Mouse (Mus musculus): ENCODE data around the gene Wee2. TPM values are rescaled to one million over a fixed set of nuclear protein-coding genes. Genes with fewer than 3 reads are reported as not detected.
A peak's percentile ranks its signal among the peaks of the same experiment; 100 is the strongest.

Wee2 gene
- total and polyA plus RNA-seq, 2 experiments = not detected

GRCm38 (mm10) chr6:40423774-40424173 is 15.1 kb upstream of the Wee2 start:
- Histone ChIP-seq H3K36me3 (ENCODE audit: control insufficient read depth, insufficient read depth, low read length) (no peaks in the 10 kb centered on the region; the same call in 1 of the 2 replicates), H3K27ac (replicated peaks; ENCODE audit: insufficient read depth, low read depth, low read length) (no peak overlapping the region), H3K9ac (ENCODE audit: low read depth, low read length) (no peak overlapping the region), H3K4me3 (ENCODE audit: insufficient read depth, low read depth, low read length) (no peak overlapping the region), H3K4me1 (ENCODE audit: control insufficient read depth, insufficient read depth, low read length) (no peaks in the 10 kb centered on the region), H3K27me3 (ENCODE audit: control insufficient read depth, insufficient read depth, low read length) (no peaks in the 10 kb centered on the region), H3K79me2 (ENCODE audit: control insufficient read depth, insufficient read depth, low read length) (no peaks in the 10 kb centered on the region; the same call in 1 of the 2 replicates)
- peak; percentile 31 for DNase-seq (ENCODE audit: extremely low read depth, low read depth, low spot score)
- WGBS = 64% methylated on average over 1 of the region's 1 CpGs
- TF ChIP-seq POLR2A (IDR thresholded peaks at IDR 0.05; ENCODE audit: extremely low read depth, insufficient read depth, low read length) (no peak), CTCF (IDR thresholded peaks at IDR 0.05; ENCODE audit: low read depth, low read length) (peak; percentile 68)

- Histone ChIP-seq H3K36me3 (ENCODE audit: control insufficient read depth, insufficient read depth, low read length) (no peaks in the 10 kb centered on the region), H3K9ac (ENCODE audit: low read depth, low read length) (no peak overlapping the region), H3K4me1 (ENCODE audit: control insufficient read depth, insufficient read depth, low read length) (peaks cover 5% of the 10 kb centered on the region), H3K79me2 (ENCODE audit: control insufficient read depth, insufficient read depth, low read length) (no peaks in the 10 kb centered on the region; the same call in 1 of the 2 replicates), H3K27me3 (ENCODE audit: control insufficient read depth, insufficient read depth, low read length) (no peaks in the 10 kb centered on the region), H3K27ac (replicated peaks; ENCODE audit: insufficient read depth, low read depth, low read length) (no peak overlapping the region), H3K4me3 (ENCODE audit: insufficient read depth, low read depth, low read length) (no peak overlapping the region)
- TF ChIP-seq POLR2A (IDR thresholded peaks at IDR 0.05; ENCODE audit: extremely low read depth, insufficient read depth, low read length) (no peak), CTCF (IDR thresholded peaks at IDR 0.05; ENCODE audit: low read depth, low read length) (no peak)
- 91% methylated on average over 7 of the region's 7 CpGs for WGBS
- DNase-seq (ENCODE audit: extremely low read depth, low read depth, low spot score) = no peak
Observed at GRCm38 (mm10) chr6:40427441-40427840, 11.4 kb upstream of the Wee2 start.

GRCm38 (mm10) chr6:40428696-40429095 is 10.2 kb upstream of the Wee2 start:
- Histone ChIP-seq H3K4me1 (ENCODE audit: control insufficient read depth, insufficient read depth, low read length) (peaks cover 5% of the 10 kb centered on the region), H3K79me2 (ENCODE audit: control insufficient read depth, insufficient read depth, low read length) (no peaks in the 10 kb centered on the region; the same call in 1 of the 2 replicates), H3K27me3 (ENCODE audit: control insufficient read depth, insufficient read depth, low read length) (no peaks in the 10 kb centered on the region), H3K4me3 (ENCODE audit: insufficient read depth, low read depth, low read length) (no peak overlapping the region), H3K36me3 (ENCODE audit: control insufficient read depth, insufficient read depth, low read length) (no peaks in the 10 kb centered on the region), H3K27ac (replicated peaks; ENCODE audit: insufficient read depth, low read depth, low read length) (no peak overlapping the region), H3K9ac (ENCODE audit: low read depth, low read length) (no peak overlapping the region)
- 73% methylated on average over 3 of the region's 3 CpGs for WGBS
- TF ChIP-seq POLR2A (IDR thresholded peaks at IDR 0.05; ENCODE audit: extremely low read depth, insufficient read depth, low read length) = no peak
- no peak for TF ChIP-seq CTCF (IDR thresholded peaks at IDR 0.05; ENCODE audit: low read depth, low read length)
- no peak for DNase-seq (ENCODE audit: extremely low read depth, low read depth, low spot score)

GRCm38 (mm10) chr6:40429521-40429931 is 9.4 kb upstream of the Wee2 start:
- H3K4me3 ChIP-seq (ENCODE audit: insufficient read depth, low read depth, low read length) = no peak overlapping the region
- TF ChIP-seq POLR2A (IDR thresholded peaks at IDR 0.05; ENCODE audit: extremely low read depth, insufficient read depth, low read length) = no peak
- DNase-seq (ENCODE audit: extremely low read depth, low read depth, low spot score) = peak; percentile 10
- H3K79me2 ChIP-seq (ENCODE audit: control insufficient read depth, insufficient read depth, low read length) = no peaks in the 10 kb centered on the region; the same call in 1 of the 2 replicates
- no peak overlapping the region for H3K27ac ChIP-seq (replicated peaks; ENCODE audit: insufficient read depth, low read depth, low read length)
- H3K4me1 ChIP-seq (ENCODE audit: control insufficient read depth, insufficient read depth, low read length) = peaks cover 5% of the 10 kb centered on the region
- H3K36me3 ChIP-seq (ENCODE audit: control insufficient read depth, insufficient read depth, low read length) = no peaks in the 10 kb centered on the region
- WGBS = 33% methylated on average over 4 of the region's 4 CpGs
- no peaks in the 10 kb centered on the region for H3K27me3 ChIP-seq (ENCODE audit: control insufficient read depth, insufficient read depth, low read length)
- no peak overlapping the region for H3K9ac ChIP-seq (ENCODE audit: low read depth, low read length)

GRCm38 (mm10) chr6:40430251-40430650 is 8.6 kb upstream of the Wee2 start:
- Histone ChIP-seq H3K36me3 (ENCODE audit: control insufficient read depth, insufficient read depth, low read length) (no peaks in the 10 kb centered on the region), H3K9ac (ENCODE audit: low read depth, low read length) (no peak overlapping the region), H3K79me2 (ENCODE audit: control insufficient read depth, insufficient read depth, low read length) (no peaks in the 10 kb centered on the region; the same call in 1 of the 2 replicates), H3K4me1 (ENCODE audit: control insufficient read depth, insufficient read depth, low read length) (peaks cover 5% of the 10 kb centered on the region), H3K4me3 (ENCODE audit: insufficient read depth, low read depth, low read length) (no peak overlapping the region), H3K27me3 (ENCODE audit: control insufficient read depth, insufficient read depth, low read length) (no peaks in the 10 kb centered on the region), H3K27ac (replicated peaks; ENCODE audit: insufficient read depth, low read depth, low read length) (no peak overlapping the region)
- WGBS = 87% methylated on average over 3 of the region's 3 CpGs
- no peak for TF ChIP-seq CTCF (IDR thresholded peaks at IDR 0.05; ENCODE audit: low read depth, low read length)
- no peak for TF ChIP-seq POLR2A (IDR thresholded peaks at IDR 0.05; ENCODE audit: extremely low read depth, insufficient read depth, low read length)
- DNase-seq (ENCODE audit: extremely low read depth, low read depth, low spot score) = no peak

- Histone ChIP-seq H3K36me3 (ENCODE audit: control insufficient read depth, insufficient read depth, low read length) (no peaks in the 10 kb centered on the region), H3K9ac (ENCODE audit: low read depth, low read length) (no peak overlapping the region), H3K4me1 (ENCODE audit: control insufficient read depth, insufficient read depth, low read length) (peaks cover 5% of the 10 kb centered on the region), H3K4me3 (ENCODE audit: insufficient read depth, low read depth, low read length) (no peak overlapping the region), H3K79me2 (ENCODE audit: control insufficient read depth, insufficient read depth, low read length) (no peaks in the 10 kb centered on the region; the same call in 1 of the 2 replicates), H3K27me3 (ENCODE audit: control insufficient read depth, insufficient read depth, low read length) (no peaks in the 10 kb centered on the region), H3K27ac (replicated peaks; ENCODE audit: insufficient read depth, low read depth, low read length) (no peak overlapping the region)
- WGBS = 73% methylated on average over 3 of the region's 3 CpGs
- no peak for TF ChIP-seq POLR2A (IDR thresholded peaks at IDR 0.05; ENCODE audit: extremely low read depth, insufficient read depth, low read length)
- no peak for TF ChIP-seq CTCF (IDR thresholded peaks at IDR 0.05; ENCODE audit: low read depth, low read length)
- DNase-seq (ENCODE audit: extremely low read depth, low read depth, low spot score) = no peak
Observed at GRCm38 (mm10) chr6:40430878-40431277, 8.0 kb upstream of the Wee2 start.
